Mouse (Mus musculus): ENCODE measurements around the gene Mettl2. TPM values are rescaled to one million over a fixed set of nuclear protein-coding genes. Genes with fewer than 3 reads are reported as not detected.

Gene Mettl2
- total RNA-seq, 1 experiment, result 57.6 TPM

GRCm38 (mm10) chr11:105182461-105182855, 56.2 kb downstream of the Mettl2 start:
- H3K27ac ChIP-seq (ENCODE audit: insufficient read depth, low read depth, low read length, poor library complexity, severe bottlenecking), result peak overlapping the region; percentile 87
- peak overlapping the region; percentile 76 to 98 for H3K4me3 ChIP-seq (ENCODE audit: insufficient read depth in 1 of 2, low read depth in 1 of 2, low read length in 2 of 2, poor library complexity in 1 of 2, severe bottlenecking in 1 of 2)
- TF ChIP-seq HCFC1 (IDR thresholded peaks at IDR 0.05; ENCODE audit: borderline replicate concordance, insufficient read depth, low read length) (no peak), MAFK (IDR thresholded peaks at IDR 0.05; ENCODE audit: insufficient read depth, low read depth, low read length) (no peak), CHD2 (IDR thresholded peaks at IDR 0.05; ENCODE audit: low read depth, low read length) (no peak), ZC3H11A (IDR thresholded peaks at IDR 0.05; ENCODE audit: borderline replicate concordance, low read depth, low read length) (no peak), ZNF384 (IDR thresholded peaks at IDR 0.05; ENCODE audit: low read depth, low read length) (no peak)
- peaks cover 2% of the 10 kb centered on the region for H3K36me3 ChIP-seq (ENCODE audit: control insufficient read depth, insufficient read depth, low read length, poor library complexity, severe bottlenecking)
- in situ Hi-C loops (cut with MboI; ENCODE audit: low sequenced_read_pairs in 2 of 2, unreplicated experiment in 2 of 2), result no loop called here
- H3K9ac ChIP-seq (ENCODE audit: insufficient read depth, low read depth, low read length, poor library complexity, severe bottlenecking), result peak overlapping the region; percentile 98
- no peaks in the 10 kb centered on the region for H3K9me3 ChIP-seq (ENCODE audit: control insufficient read depth, insufficient read depth, low read depth, low read length)
- H3K4me1 ChIP-seq (ENCODE audit: control insufficient read depth in 2 of 2, insufficient read depth in 2 of 2, low read length in 2 of 2, poor library complexity in 1 of 2), result peaks cover 0 to 2% of the 10 kb centered on the region in 2 experiments; a peak in 2 of 4 replicates
- no peak for DNase-seq (ENCODE audit: low read depth, low spot score)

GRCm38 (mm10) chr11:105184678-105185077, 58.5 kb downstream of the Mettl2 start:
- in situ Hi-C loops (cut with MboI; ENCODE audit: low sequenced_read_pairs in 2 of 2, unreplicated experiment in 2 of 2), result no loop called here
- H3K9me3 ChIP-seq (ENCODE audit: control insufficient read depth, insufficient read depth, low read depth, low read length), result no peaks in the 10 kb centered on the region
- DNase-seq (ENCODE audit: low read depth, low spot score), result no peak
- no peak overlapping the region for H3K4me3 ChIP-seq (ENCODE audit: insufficient read depth in 1 of 2, low read depth in 1 of 2, low read length in 2 of 2, poor library complexity in 1 of 2, severe bottlenecking in 1 of 2)
- H3K9ac ChIP-seq (ENCODE audit: insufficient read depth, low read depth, low read length, poor library complexity, severe bottlenecking), result no peak overlapping the region
- H3K36me3 ChIP-seq (ENCODE audit: control insufficient read depth, insufficient read depth, low read length, poor library complexity, severe bottlenecking), result peaks cover 2% of the 10 kb centered on the region
- H3K27ac ChIP-seq (ENCODE audit: insufficient read depth, low read depth, low read length, poor library complexity, severe bottlenecking), result no peak overlapping the region
- TF ChIP-seq MAFK (IDR thresholded peaks at IDR 0.05; ENCODE audit: insufficient read depth, low read depth, low read length) (no peak), HCFC1 (IDR thresholded peaks at IDR 0.05; ENCODE audit: borderline replicate concordance, insufficient read depth, low read length) (no peak), CHD2 (IDR thresholded peaks at IDR 0.05; ENCODE audit: low read depth, low read length) (no peak), ZNF384 (IDR thresholded peaks at IDR 0.05; ENCODE audit: low read depth, low read length) (no peak), ZC3H11A (IDR thresholded peaks at IDR 0.05; ENCODE audit: borderline replicate concordance, low read depth, low read length) (no peak)
- peaks cover 0 to 2% of the 10 kb centered on the region in 2 experiments; a peak in 2 of 4 replicates for H3K4me1 ChIP-seq (ENCODE audit: control insufficient read depth in 2 of 2, insufficient read depth in 2 of 2, low read length in 2 of 2, poor library complexity in 1 of 2)

Other genes starting within 250 kb of the Mettl2 start
- gene Efcab3, start 62.8 kb upstream of the Mettl2 start, total RNA-seq (2012; rRNA removed), result 0.31 TPM in 1 of 2 replicates, not detected in the other
- gene Gm10842, start 20.5 kb downstream of the Mettl2 start, total RNA-seq (2012; rRNA removed), result not detected in 2 replicates
- 75.5 and 96.2 TPM in 2 replicates for gene Tlk2, start 52.4 kb downstream of the Mettl2 start, total RNA-seq (2012; rRNA removed)
- gene Mrc2, start 166.2 kb downstream of the Mettl2 start, total RNA-seq (2012; rRNA removed), result 15.9 and 16.5 TPM in 2 replicates

All from ES-E14 (cell line).